Mouse (Mus musculus) hindbrain, embryonic 12.5 days (tissue): Measurements from ENCODE around the gene Olfr1295. TPM values are rescaled to one million over a fixed set of nuclear protein-coding genes. Genes with fewer than 3 reads are reported as not detected.

Experiments
- ATAC-seq: fragments of 200-750 bp; cut with Nextera tagmentation; 2 replicates; pipeline ENCODE4 v1.8.0; 2017; ENCODE audit warnings: moderate TSS enrichment; ENCODE audit not compliant: low FRiP score
- H3K27ac ChIP-seq: fragments of 300-500 bp; sonication (generic); 2 replicates; pipeline ENCODE4 v1.5.1; 2016; ENCODE audit warnings: mild to moderate bottlenecking
- H3K27me3 ChIP-seq: fragments of 300-500 bp; sonication (generic); 2 replicates; pipeline ENCODE4 v1.6.1; 2016; ENCODE audit warnings: mild to moderate bottlenecking
- H3K36me3 ChIP-seq: fragments of 300-500 bp; sonication (generic); 2 replicates; pipeline ENCODE4 v1.6.1; 2016; ENCODE audit warnings: mild to moderate bottlenecking
- H3K4me1 ChIP-seq: fragments of 300-500 bp; sonication (generic); 2 replicates; pipeline ENCODE4 v1.6.1; 2016
- H3K4me2 ChIP-seq: fragments of 300-500 bp; sonication (generic); replicated peaks from 2 replicates; pipeline ENCODE4 v1.6.1; 2016; ENCODE audit warnings: mild to moderate bottlenecking
- H3K4me3 ChIP-seq: fragments of 300-500 bp; sonication (generic); 2 replicates; pipeline ENCODE4 v1.5.1; 2016; ENCODE audit warnings: mild to moderate bottlenecking
- H3K9ac ChIP-seq: fragments of 300-500 bp; sonication (generic); 2 replicates; pipeline ENCODE4 v1.6.1; 2016; ENCODE audit warnings: mild to moderate bottlenecking, moderate library complexity
- H3K9me3 ChIP-seq: fragments of 300-500 bp; sonication (generic); replicated peaks from 2 replicates; pipeline ENCODE4 v1.6.1; 2016; ENCODE audit warnings: mild to moderate bottlenecking
- WGBS: fragments of 180-500 bp; shearing (Covaris S2); methylation state at CpG from one replicate; pipeline ENCODE4 v1.1.7; 2016; 5-methylcytosine and 5-hydroxymethylcytosine counted together
- polyA plus RNA-seq: library from polyadenylated mRNA; unstranded; fragments of >200 nt; fragmentation: Nextera tagmentation; extraction: Ambion mirVana; gene quantifications from 2 replicates; pipeline ENCODE4 v1.2.1, GENCODE M21; 2016

Gene Olfr1295
- polyA plus RNA-seq = not detected in 2 replicates

DNA sequence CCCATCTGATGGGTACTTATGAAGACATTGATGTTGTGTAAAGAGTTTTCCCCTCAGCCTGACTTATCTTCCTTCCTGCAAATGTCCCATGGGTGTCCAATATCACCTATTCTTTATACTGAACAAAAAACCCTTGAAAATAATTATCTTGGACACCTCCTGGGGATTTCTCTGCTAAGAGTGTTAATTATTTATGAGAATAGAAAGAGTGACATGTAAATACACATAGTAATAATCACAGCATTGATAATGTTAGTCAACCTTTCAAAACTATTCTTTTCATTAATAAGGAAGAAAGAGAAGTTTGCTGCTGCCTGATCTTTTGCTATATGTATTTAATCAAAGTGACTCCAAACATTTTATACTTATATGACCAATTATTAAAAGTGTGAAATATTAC is at the start of gene Olfr1295:
Olfr1295 (minus strand) TSS at position 101 of the 400 bp plus-strand sequence.
- H3K9me3 ChIP-seq = no peaks in the 10 kb centered on the region
- H3K4me1 ChIP-seq = no peaks in the 10 kb centered on the region
- ATAC-seq = no peak
- H3K9ac ChIP-seq = no peak within 1 kb of the TSS
- no peak within 1 kb of the TSS for H3K27ac ChIP-seq
- no peaks in the 10 kb centered on the region for H3K36me3 ChIP-seq
- H3K4me3 ChIP-seq = no peak within 1 kb of the TSS
- no peaks in the 10 kb centered on the region for H3K27me3 ChIP-seq
- no peak within 1 kb of the TSS for H3K4me2 ChIP-seq

- Histone ChIP-seq H3K36me3 (no peaks in the 10 kb centered on the region), H3K9ac (no peak within 1 kb of the TSS), H3K4me1 (no peaks in the 10 kb centered on the region), H3K27me3 (no peaks in the 10 kb centered on the region), H3K27ac (no peak within 1 kb of the TSS), H3K9me3 (no peaks in the 10 kb centered on the region), H3K4me2 (no peak within 1 kb of the TSS), H3K4me3 (no peak within 1 kb of the TSS)
- 69% methylated on average over 1 of the region's 1 CpGs for WGBS
- ATAC-seq = no peak
Observed at GRCm38 (mm10) chr2:111540191-111540590, 29.3 kb downstream of the Olfr1295 start, which contains the start of gene Olfr1294. TSS of gene Olfr1294 (minus strand) at chr2:111540291.

DNA sequence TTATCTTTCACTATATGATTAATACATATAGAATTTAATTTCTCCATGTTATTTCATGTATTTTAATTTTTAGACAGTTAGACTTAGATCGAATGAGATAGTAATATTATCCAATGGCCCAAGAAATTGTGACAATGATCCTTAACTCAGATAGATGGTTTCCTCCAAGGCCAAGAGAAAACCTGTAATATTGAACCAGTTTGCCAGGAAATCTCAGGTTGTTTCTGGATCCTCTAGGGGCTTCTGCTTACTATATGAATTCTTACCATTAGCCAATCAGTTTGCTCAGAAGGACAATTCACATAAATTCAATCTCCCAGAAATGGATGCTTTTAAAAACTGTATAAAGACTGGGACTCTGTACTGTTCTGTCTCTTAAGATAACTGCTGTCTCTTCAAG is 44.6 kb downstream of the Olfr1295 start, which contains the start of gene Olfr1293-ps:
Olfr1293-ps (plus strand) TSS at position 301 of the 400 bp plus-strand sequence.
- Histone ChIP-seq H3K9ac (no peak within 1 kb of the TSS), H3K4me3 (no peak within 1 kb of the TSS), H3K27ac (no peak within 1 kb of the TSS), H3K36me3 (no peaks in the 10 kb centered on the region), H3K27me3 (no peaks in the 10 kb centered on the region), H3K4me1 (no peaks in the 10 kb centered on the region), H3K4me2 (no peak within 1 kb of the TSS), H3K9me3 (0 out of 2 replicates have a peak, but pooled peaks cover 5% of the 10 kb centered on the region)
- 86% methylated on average over 1 of the region's 1 CpGs for WGBS
- no peak for ATAC-seq

GRCm38 (mm10) chr2:111517451-111517850 is 52.0 kb downstream of the Olfr1295 start:
- no peak overlapping the region for H3K4me2 ChIP-seq
- H3K4me3 ChIP-seq = no peak overlapping the region
- WGBS = 91% methylated on average over 10 of the region's 10 CpGs
- no peak for ATAC-seq
- no peak overlapping the region for H3K9ac ChIP-seq
- H3K27me3 ChIP-seq = no peaks in the 10 kb centered on the region
- H3K36me3 ChIP-seq = no peaks in the 10 kb centered on the region
- H3K9me3 ChIP-seq = 0 out of 2 replicates have a peak, but pooled peaks cover 8% of the 10 kb centered on the region
- H3K27ac ChIP-seq = no peak overlapping the region
- no peaks in the 10 kb centered on the region for H3K4me1 ChIP-seq

Other genes with a start within 250 kb of the Olfr1295 start
- gene Olfr1281, start 243.2 kb downstream of the Olfr1295 start, polyA plus RNA-seq = not detected in 2 replicates
- not detected in 2 replicates for gene Olfr1282, start 233.6 kb downstream of the Olfr1295 start, polyA plus RNA-seq
- gene Olfr1283, start 202.9 kb downstream of the Olfr1295 start, polyA plus RNA-seq = not detected in 2 replicates
- not detected in 2 replicates for gene Olfr1284, start 194.2 kb downstream of the Olfr1295 start, polyA plus RNA-seq
- gene Olfr1286, start 146.6 kb downstream of the Olfr1295 start, polyA plus RNA-seq = not detected in 2 replicates
- not detected in 2 replicates for gene Olfr1287, start 120.5 kb downstream of the Olfr1295 start, polyA plus RNA-seq
- not detected in 2 replicates for gene Olfr1288, start 95.6 kb downstream of the Olfr1295 start, polyA plus RNA-seq
- not detected in 2 replicates for gene Olfr1289, start 88.9 kb downstream of the Olfr1295 start, polyA plus RNA-seq
- gene Olfr1290, start 75.9 kb downstream of the Olfr1295 start, polyA plus RNA-seq = not detected in 2 replicates
- not detected in 2 replicates for gene Olfr1291-ps1, start 72.5 kb downstream of the Olfr1295 start, polyA plus RNA-seq
- not detected in 2 replicates for gene Olfr1293-ps, start 44.5 kb downstream of the Olfr1295 start, polyA plus RNA-seq
- gene Olfr1294, start 29.4 kb downstream of the Olfr1295 start, polyA plus RNA-seq = not detected in 2 replicates
- gene Olfr1297, start 56.8 kb upstream of the Olfr1295 start, polyA plus RNA-seq = not detected in 2 replicates
- not detected in 2 replicates for gene Olfr1298, start 79.5 kb upstream of the Olfr1295 start, polyA plus RNA-seq
- not detected in 2 replicates for gene Olfr1299, start 91.7 kb upstream of the Olfr1295 start, polyA plus RNA-seq
- gene Olfr1301, start 181.3 kb upstream of the Olfr1295 start, polyA plus RNA-seq = not detected in 2 replicates
- gene Olfr1302, start 207.7 kb upstream of the Olfr1295 start, polyA plus RNA-seq = not detected in 2 replicates